20 mouse cellular contexts compared by ENCODE assay signal in genomic region chr16:90382701-90383280, GRCm38 (mm10). TPM values are rescaled to one million over a fixed set of nuclear protein-coding genes. Genes with fewer than 3 reads are reported as not detected.
DNase-seq lines count a peak whose midpoint lies in the region; ATAC-seq and TF ChIP-seq lines count a peak whose summit lies in the region.
"Had no signal": no experiment of that assay in that cellular context is flagged by ENCODE, and none has a peak within 500 bp of the region (broad histone marks: within the 10 kb centered on the region; RNA-seq: fewer than 3 reads in every experiment).

No protein-coding gene starts in this region.

- no peak for TF ChIP-seq CTCF in hindbrain, postnatal 0 days (IDR thresholded peaks at IDR 0.05; ENCODE audit: low read depth)
- TF ChIP-seq CTCF in gastrocnemius, adult 2 months (IDR thresholded peaks at IDR 0.05): no peak

- DNase-seq in cerebellum, adult 11 months: no peak
- peak; percentile 77 for DNase-seq in hindbrain, postnatal 0 days (ENCODE audit: low spot score)
- DNase-seq in hindbrain, embryonic 11.5 days (ENCODE audit: low spot score): no peak
- DNase-seq in retina, postnatal 1 day: peak; percentile 45
- no peak for DNase-seq in retina, embryonic 14.5 days (ENCODE audit: low spot score)
- DNase-seq in gastrocnemius, adult 2 months: no peak
- no peak for DNase-seq in ovary, postnatal 36 days (ENCODE audit: low spot score)
- DNase-seq: adrenal gland, adult 8-10 months; heart, postnatal 36 days; layer of hippocampus, postnatal 36 days; liver, embryonic 13.5 days; right cerebral cortex, postnatal 25 days; thymus, postnatal 4 days had no signal

- H3K9ac ChIP-seq in hindbrain, postnatal 0 days (replicated peaks; ENCODE audit: low read length): no peak overlapping the region
- H3K9ac ChIP-seq in hindbrain, embryonic 11.5 days (ENCODE audit: low read depth, low read length): no peak overlapping the region
- H3K9ac ChIP-seq: embryonic facial prominence, embryonic 12.5 days; heart, embryonic 13.5 days; liver, embryonic 13.5 days had no signal

- H3K36me3 ChIP-seq in hindbrain, postnatal 0 days (ENCODE audit: insufficient read depth, low read length): no peaks in the 10 kb centered on the region
- no peaks in the 10 kb centered on the region for H3K36me3 ChIP-seq in hindbrain, embryonic 11.5 days (ENCODE audit: control insufficient read depth, insufficient read depth, low read length)
- H3K36me3 ChIP-seq: embryonic facial prominence, embryonic 12.5 days; heart, embryonic 13.5 days; liver, embryonic 13.5 days had no signal

- no peak overlapping the region for H3K4me2 ChIP-seq in hindbrain, postnatal 0 days (ENCODE audit: low read depth, low read length)
- H3K4me2 ChIP-seq in hindbrain, embryonic 11.5 days (replicated peaks; ENCODE audit: low read depth, low read length): no peak overlapping the region
- H3K4me2 ChIP-seq: embryonic facial prominence, embryonic 12.5 days; heart, embryonic 13.5 days; liver, embryonic 13.5 days had no signal

- H3K4me1 ChIP-seq in hindbrain, postnatal 0 days (ENCODE audit: insufficient read depth, low read length): peaks cover 5% of the 10 kb centered on the region
- H3K4me1 ChIP-seq in hindbrain, embryonic 11.5 days (replicated peaks; ENCODE audit: control insufficient read depth, insufficient read depth, low read length): peaks cover 11% of the 10 kb centered on the region

- WGBS in hindbrain, postnatal 0 days: 44% methylated on average over 10 of the region's 10 CpGs
- WGBS in hindbrain, embryonic 11.5 days: 85% methylated on average over 10 of the region's 10 CpGs

- H3K9me3 ChIP-seq in hindbrain, postnatal 0 days (ENCODE audit: low read length): no peaks in the 10 kb centered on the region
- H3K9me3 ChIP-seq in hindbrain, embryonic 11.5 days (ENCODE audit: control insufficient read depth, low read length): no peaks in the 10 kb centered on the region
- H3K9me3 ChIP-seq: embryonic facial prominence, embryonic 12.5 days; liver, embryonic 13.5 days had no signal

- ATAC-seq in cerebellum, adult (ENCODE audit: insufficient number of reproducible peaks, low FRiP score, low TSS enrichment): peak; percentile 22; the same call in 1 of the 2 replicates
- ATAC-seq in hindbrain, postnatal 0 days: peak; percentile 12; the same call in 1 of the 2 replicates
- no peak for ATAC-seq in hindbrain, embryonic 11.5 days (ENCODE audit: low FRiP score)
- ATAC-seq: midbrain, embryonic 16.5 days had no signal

- intact Hi-C loops in gastrocnemius, adult 2 months (cut with DNase I): loop anchor here (10.0 kb wide), 1 partner anchor 242 kb away; no protein-coding TSS in a partner anchor

- H3K27me3 ChIP-seq in hindbrain, postnatal 0 days (ENCODE audit: insufficient read depth, low read length): no peaks in the 10 kb centered on the region
- no peaks in the 10 kb centered on the region for H3K27me3 ChIP-seq in hindbrain, embryonic 11.5 days (ENCODE audit: control insufficient read depth, insufficient read depth, low read length)

- H3K4me3 ChIP-seq in hindbrain, postnatal 0 days (ENCODE audit: low read length): no peak overlapping the region
- no peak overlapping the region for H3K4me3 ChIP-seq in hindbrain, embryonic 11.5 days (ENCODE audit: low read depth, low read length)
- H3K4me3 ChIP-seq in gastrocnemius, adult 2 months: no peak overlapping the region
- H3K4me3 ChIP-seq: embryonic facial prominence, embryonic 12.5 days; heart, embryonic 13.5 days; liver, embryonic 13.5 days had no signal

- H3K27ac ChIP-seq in hindbrain, postnatal 0 days: peak overlapping the region; percentile 1; the same call in 1 of the 2 replicates
- H3K27ac ChIP-seq in hindbrain, embryonic 11.5 days (ENCODE audit: low read depth, low read length): no peak overlapping the region
- no peak overlapping the region for H3K27ac ChIP-seq in gastrocnemius, adult 2 months
- H3K27ac ChIP-seq: embryonic facial prominence, embryonic 12.5 days; liver, embryonic 13.5 days; stomach, postnatal 0 days had no signal

RNA-seq across cellular contexts. Expression of gene Hunk, which starts 3.0 kb away (rescaled TPM):
- total RNA-seq in hindbrain, postnatal 0 days (2014; rRNA removed): 11.6 and 13.3 TPM in 2 replicates
- 3.6 and 3.9 TPM in 2 replicates for polyA plus RNA-seq in hindbrain, postnatal 0 days (2015; fragmentation: Nextera tagmentation; extraction: Ambion mirVana)
- polyA plus RNA-seq in hindbrain, embryonic 11.5 days (2014; fragmentation: Nextera tagmentation; extraction: Ambion mirVana): 11.0 and 13.1 TPM in 2 replicates
- total RNA-seq in gastrocnemius, adult 2 months (2021): under 1 TPM; 0.46 to 0.53 TPM
- total RNA-seq: megakaryocyte progenitor cell, adult 5-6 weeks; MEL had no signal

Comparison
In these comparisons a context has a peak if more than half of its experiments do, and no peak if none do; other contexts are left out.
1. DNase-seq: peak in hindbrain, postnatal 0 days (single experiment) and retina, postnatal 1 day (single experiment); none in cerebellum, adult 11 months (single experiment), hindbrain, embryonic 11.5 days (single experiment), retina, embryonic 14.5 days (single experiment), gastrocnemius, adult 2 months (single experiment) and ovary, postnatal 36 days (single experiment).